Mouse (Mus musculus) liver, adult 2 months (tissue): ENCODE data around the gene S100b. TPM values are rescaled to one million over a fixed set of nuclear protein-coding genes. Genes with fewer than 3 reads are reported as not detected.

ENCODE experiments used
- DNase-seq: peaks from one replicate; pipeline ENCODE4 v3.0.0-alpha.2; 2011; ENCODE audit warnings: low read depth, low spot score; ENCODE audit errors: extremely low read depth
- H3K27ac ChIP-seq: fragments of 200-500 bp; replicated peaks from 2 replicates; pipeline ENCODE4 v1.5.1; 2012; ENCODE audit warnings: low read depth, mild to moderate bottlenecking, control low read depth, inconsistent platforms, low read length; ENCODE audit not compliant: insufficient read depth
- H3K27me3 ChIP-seq: fragments of 200-500 bp; 2 replicates; pipeline ENCODE4 v1.6.1; 2012; ENCODE audit warnings: mild to moderate bottlenecking, moderate library complexity, low read length, inconsistent platforms; ENCODE audit not compliant: control insufficient read depth, insufficient read depth
- H3K36me3 ChIP-seq: fragments of 200-500 bp; 2 replicates; pipeline ENCODE4 v1.6.1; 2012; ENCODE audit warnings: low read length, inconsistent platforms; ENCODE audit not compliant: control insufficient read depth, insufficient read depth
- H3K4me1 ChIP-seq: fragments of 200-500 bp; 2 replicates; pipeline ENCODE4 v1.6.1; 2011; ENCODE audit warnings: low read length; ENCODE audit not compliant: control insufficient read depth, insufficient read depth
- H3K4me3 ChIP-seq: fragments of 200-500 bp; 2 replicates; pipeline ENCODE4 v1.5.1; 2011; ENCODE audit warnings: low read depth, mild to moderate bottlenecking, control low read depth, low read length, moderate library complexity; ENCODE audit not compliant: insufficient read depth
- H3K79me2 ChIP-seq: fragments of 200-500 bp; 2 replicates; pipeline ENCODE4 v1.6.1; 2012; ENCODE audit warnings: inconsistent platforms, mild to moderate bottlenecking, low read length, moderate library complexity; ENCODE audit not compliant: control insufficient read depth, insufficient read depth
- H3K9ac ChIP-seq: fragments of 200-500 bp; 2 replicates; pipeline ENCODE4 v1.6.1; 2012; ENCODE audit warnings: low read depth, mild to moderate bottlenecking, control low read depth, inconsistent platforms, low read length
- CTCF ChIP-seq: fragments of 200-500 bp; IDR thresholded peaks from 2 replicates; pipeline ENCODE4 v1.5.1; 2011; ENCODE audit warnings: low read depth, low read length, control low read depth
- POLR2A ChIP-seq: fragments of 200-500 bp; IDR thresholded peaks from 2 replicates; pipeline ENCODE4 v1.6.1; 2011; ENCODE audit warnings: low read length, control low read depth; ENCODE audit not compliant: insufficient read depth; ENCODE audit errors: extremely low read depth
- WGBS: fragments of 180-500 bp; shearing (Covaris S2); methylation state at CpG from one replicate; pipeline ENCODE4 v1.1.7; 2018; 5-methylcytosine and 5-hydroxymethylcytosine counted together
- polyA plus RNA-seq: library from polyadenylated mRNA; depleted of rRNA; stranded (reverse); fragments of >200 nt; gene quantifications from 2 replicates; pipeline ENCODE4 v1.2.3, GENCODE M21; 2012; rRNA removed
- total RNA-seq: library from RNA; depleted of rRNA; stranded (reverse); fragments of >200 nt; gene quantifications from 2 replicates; pipeline ENCODE4 v1.2.3, GENCODE M21; 2014; rRNA removed

The S100b gene
- total and polyA plus RNA-seq, 2 experiments, result 0.09 TPM; not detected in 1

GRCm38 (mm10) chr10:76289052-76289451 lies 35.4 kb downstream of the S100b start:
- no peak for DNase-seq
- Histone ChIP-seq H3K4me1 (no peaks in the 10 kb centered on the region), H3K36me3 (peaks cover 2% of the 10 kb centered on the region; the same call in 1 of the 2 replicates), H3K4me3 (no peak overlapping the region), H3K27me3 (no peaks in the 10 kb centered on the region), H3K9ac (no peak overlapping the region), H3K79me2 (no peaks in the 10 kb centered on the region), H3K27ac (no peak overlapping the region)
- no peak for TF ChIP-seq CTCF
- TF ChIP-seq POLR2A, result no peak
- 98% methylated on average over 5 of the region's 5 CpGs for WGBS

GRCm38 (mm10) chr10:76289936-76290671 lies 36.5 kb downstream of the S100b start:
- 92% methylated on average over 3 of the region's 3 CpGs for WGBS
- Histone ChIP-seq H3K4me3 (no peak overlapping the region), H3K27me3 (no peaks in the 10 kb centered on the region), H3K27ac (no peak overlapping the region), H3K36me3 (peaks cover 2% of the 10 kb centered on the region; the same call in 1 of the 2 replicates), H3K9ac (no peak overlapping the region), H3K4me1 (no peaks in the 10 kb centered on the region), H3K79me2 (no peaks in the 10 kb centered on the region)
- TF ChIP-seq CTCF (no peak), POLR2A (no peak)
- DNase-seq, result no peak

- 92% methylated on average over 4 of the region's 4 CpGs for WGBS
- Histone ChIP-seq H3K79me2 (no peaks in the 10 kb centered on the region), H3K4me1 (no peaks in the 10 kb centered on the region)
Measured at GRCm38 (mm10) chr10:76293222-76293621, 39.6 kb downstream of the S100b start.

GRCm38 (mm10) chr10:76300133-76300532 lies 46.5 kb downstream of the S100b start:
- no peaks in the 10 kb centered on the region for H3K4me1 ChIP-seq
- H3K36me3 ChIP-seq, result no peaks in the 10 kb centered on the region; the same call in 1 of the 2 replicates
- no peak overlapping the region for H3K9ac ChIP-seq
- H3K79me2 ChIP-seq, result no peaks in the 10 kb centered on the region
- no peak overlapping the region for H3K4me3 ChIP-seq
- H3K27ac ChIP-seq, result no peak overlapping the region
- DNase-seq, result peak; percentile 8
- WGBS, result 65% methylated on average over 5 of the region's 5 CpGs
- H3K27me3 ChIP-seq, result no peaks in the 10 kb centered on the region
- TF ChIP-seq POLR2A, result no peak
- TF ChIP-seq CTCF, result no peak

More at GRCm38 (mm10) chr10:76293222-76293621, 39.6 kb downstream of the S100b start:
- Histone ChIP-seq H3K9ac (no peak overlapping the region), H3K4me3 (no peak overlapping the region), H3K27me3 (no peaks in the 10 kb centered on the region), H3K27ac (no peak overlapping the region), H3K36me3 (peaks cover 2% of the 10 kb centered on the region; the same call in 1 of the 2 replicates)
- TF ChIP-seq POLR2A, result no peak
- no peak for TF ChIP-seq CTCF
- DNase-seq, result no peak

GRCm38 (mm10) chr10:76306738-76307137 lies 53.1 kb downstream of the S100b start:
- Histone ChIP-seq H3K27ac (no peak overlapping the region), H3K9ac (no peak overlapping the region), H3K79me2 (no peaks in the 10 kb centered on the region), H3K36me3 (peaks cover 2% of the 10 kb centered on the region; the same call in 1 of the 2 replicates), H3K4me3 (no peak overlapping the region), H3K4me1 (no peaks in the 10 kb centered on the region), H3K27me3 (no peaks in the 10 kb centered on the region)
- 84% methylated on average over 9 of the region's 9 CpGs for WGBS
- no peak for DNase-seq
- TF ChIP-seq POLR2A, result no peak
- TF ChIP-seq CTCF, result no peak

Other genes with a start within 250 kb of the S100b start
- gene Zfp280b, start 221.2 kb upstream of the S100b start, total RNA-seq, result 3.0 and 3.1 TPM in 2 replicates
- gene Zfp280b, start 221.2 kb upstream of the S100b start, polyA plus RNA-seq, result 2.6 and 3.8 TPM in 2 replicates
- not detected in 2 replicates for gene Slc5a4b, start 142.9 kb upstream of the S100b start, total RNA-seq
- gene Slc5a4b, start 142.9 kb upstream of the S100b start, polyA plus RNA-seq, result not detected in 2 replicates
- gene Slc5a4a, start 106.4 kb upstream of the S100b start, total RNA-seq, result not detected in 2 replicates
- not detected in 2 replicates for gene Slc5a4a, start 106.4 kb upstream of the S100b start, polyA plus RNA-seq
- gene Prmt2, start 16.0 kb upstream of the S100b start, total RNA-seq, result 1.1 TPM in 2 replicates
- 0.73 and 1.4 TPM in 2 replicates for gene Prmt2, start 16.0 kb upstream of the S100b start, polyA plus RNA-seq
- gene Dip2a, start 91.4 kb downstream of the S100b start, total RNA-seq, result 2.0 and 2.6 TPM in 2 replicates
- gene Dip2a, start 91.4 kb downstream of the S100b start, polyA plus RNA-seq, result 1.6 and 1.7 TPM in 2 replicates
- not detected in 2 replicates for gene AC141477.1, start 186.6 kb downstream of the S100b start, total RNA-seq
- not detected in 2 replicates for gene AC141477.1, start 186.6 kb downstream of the S100b start, polyA plus RNA-seq
- 6.1 and 7.0 TPM in 2 replicates for gene Pcnt, start 188.9 kb downstream of the S100b start, total RNA-seq
- 3.6 and 5.1 TPM in 2 replicates for gene Pcnt, start 188.9 kb downstream of the S100b start, polyA plus RNA-seq
- gene 2610028H24Rik, start 195.2 kb downstream of the S100b start, total RNA-seq, result not detected in 2 replicates
- gene 2610028H24Rik, start 195.2 kb downstream of the S100b start, polyA plus RNA-seq, result not detected in 2 replicates
- 11.4 and 14.4 TPM in 2 replicates for gene Mcm3ap, start 215.1 kb downstream of the S100b start, total RNA-seq
- 8.8 and 13.6 TPM in 2 replicates for gene Mcm3ap, start 215.1 kb downstream of the S100b start, polyA plus RNA-seq
- 2.9 and 3.0 TPM in 2 replicates for gene Ybey, start 215.3 kb downstream of the S100b start, total RNA-seq
- gene Ybey, start 215.3 kb downstream of the S100b start, polyA plus RNA-seq, result 2.1 and 2.6 TPM in 2 replicates